Mouse (Mus musculus): Measurements from ENCODE around the gene Spdef.

The Spdef gene

DNA sequence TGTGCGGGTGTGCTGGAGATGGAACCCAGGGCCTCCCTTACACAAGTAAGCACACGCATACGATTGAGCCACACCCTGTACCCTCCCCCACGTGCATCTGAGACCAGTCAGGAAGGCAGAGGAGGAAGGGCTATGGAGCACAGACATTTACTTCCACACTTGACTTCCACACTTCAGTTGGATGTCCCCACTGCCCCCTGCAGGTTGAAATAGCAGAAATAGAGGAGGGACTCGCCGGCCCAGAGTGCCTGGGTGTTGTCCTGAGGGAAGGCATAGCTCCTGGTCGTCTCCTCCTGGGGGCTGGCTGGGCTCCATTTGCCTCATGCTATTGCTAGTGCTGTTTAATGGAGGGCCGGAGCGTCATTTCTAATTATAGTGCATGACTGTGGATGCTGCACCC lies 53.3 kb downstream of the Spdef start:
- no peak for DNase-seq

GRCm38 (mm10) chr17:27673945-27674344 lies 54.8 kb downstream of the Spdef start:
- no peak for DNase-seq

DNA sequence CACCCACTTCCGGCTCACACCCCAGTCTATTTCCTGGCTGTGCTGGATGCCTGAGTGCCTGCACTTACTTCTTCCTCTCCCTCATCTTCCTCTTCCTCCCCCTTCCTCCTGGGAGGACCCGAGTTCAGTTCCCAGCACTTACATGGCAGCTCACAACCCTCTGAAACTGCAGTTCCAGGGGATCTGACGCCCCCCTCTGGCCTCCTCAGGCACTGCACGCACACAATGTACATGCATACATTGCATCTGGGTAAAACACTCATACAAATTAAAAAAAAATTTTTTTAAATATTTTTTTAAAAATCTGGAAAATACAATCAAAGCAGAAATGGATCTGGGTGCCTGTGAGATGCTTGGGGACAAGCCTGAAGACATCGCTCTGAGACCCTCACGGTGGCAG lies 57.0 kb downstream of the Spdef start:
- DNase-seq, result no peak

All from B cell, adult 2 months (primary cell).